8 mouse cellular contexts compared by ENCODE assay signal in the genomic region with DNA sequence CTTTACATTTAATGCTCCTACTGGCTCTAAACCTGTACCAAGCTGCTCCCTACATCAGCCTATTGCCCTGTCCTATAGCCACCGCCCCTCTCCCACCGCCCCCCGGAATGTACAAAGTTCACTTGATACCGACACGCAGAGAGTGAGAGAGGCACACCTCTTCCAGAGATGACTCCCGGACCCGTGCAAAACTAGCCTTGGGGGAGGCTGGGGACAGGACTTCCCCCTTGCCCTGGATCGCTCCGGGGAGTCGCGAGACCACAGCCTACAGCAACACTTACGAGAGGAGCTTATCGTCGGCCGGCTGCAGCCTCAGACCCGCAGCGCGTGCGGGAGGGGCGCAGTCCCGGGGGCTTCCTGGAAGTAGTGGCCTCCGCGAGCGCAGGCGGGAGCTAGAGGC. TPM values are rescaled to one million over a fixed set of nuclear protein-coding genes. Genes with fewer than 3 reads are reported as not detected.
A peak's percentile ranks its signal among the peaks of the same experiment; 100 is the strongest.
DNase-seq lines count a peak whose midpoint lies in the region; ATAC-seq and TF ChIP-seq lines count a peak whose summit lies in the region.

No protein-coding gene starts in this region.

- H3K36me3 ChIP-seq in kidney, adult 2 months (ENCODE audit: control insufficient read depth, insufficient read depth, low read length) = no peaks in the 10 kb centered on the region
- peaks cover 4% of the 10 kb centered on the region for H3K36me3 ChIP-seq in heart, embryonic 15.5 days
- peaks cover 10% of the 10 kb centered on the region for H3K36me3 ChIP-seq in liver, embryonic 13.5 days

- WGBS in kidney, adult 2 months = under 1% methylated on average over 25 of the region's 25 CpGs
- under 1% methylated on average over 25 of the region's 25 CpGs for WGBS in heart, embryonic 15.5 days
- WGBS in liver, embryonic 13.5 days (ENCODE audit: insufficient replicate concordance) = under 1% methylated on average over 25 of the region's 25 CpGs

- H3K27me3 ChIP-seq in kidney, adult 2 months (replicated peaks; ENCODE audit: control insufficient read depth, insufficient read depth, low read length) = no peaks in the 10 kb centered on the region
- no peaks in the 10 kb centered on the region for H3K27me3 ChIP-seq in Patski
- H3K27me3 ChIP-seq in heart, embryonic 15.5 days = no peaks in the 10 kb centered on the region
- no peaks in the 10 kb centered on the region; the same call in 1 of the 2 replicates for H3K27me3 ChIP-seq in liver, embryonic 13.5 days

- no peaks in the 10 kb centered on the region for H3K9me3 ChIP-seq in heart, embryonic 15.5 days (replicated peaks)
- H3K9me3 ChIP-seq in liver, embryonic 13.5 days (replicated peaks) = no peaks in the 10 kb centered on the region

- POLR2A ChIA-PET in Patski (lab: Charles Lee) = interaction anchor here (1.0 to 1.4 kb wide), 3 partner anchors 8 to 128 kb away, joined by 3 to 4 read pairs (median 3); no protein-coding TSS in a partner anchor

- in situ Hi-C loops in Patski (cut with MboI; ENCODE audit: low pct_unique_long_range_greater_than_20kb) = no loop called here

- H3K4me2 ChIP-seq in heart, embryonic 15.5 days = peak overlapping the region; percentile 91
- H3K4me2 ChIP-seq in liver, embryonic 13.5 days = peak overlapping the region; percentile 95

- no peak for DNase-seq in kidney, adult 2 months
- no peak for DNase-seq in kidney, adult 11 months
- DNase-seq in Patski (ENCODE audit: low read depth, low spot score) = no peak
- no peak for DNase-seq in liver, embryonic 13.5 days
- peak; percentile 65 for DNase-seq in testis, postnatal 10 days (ENCODE audit: low spot score)
- no peak for DNase-seq in B cell, adult 2 months
- no peak for DNase-seq in T-cell, adult 2 months (ENCODE audit: low spot score)

- no peak for TF ChIP-seq POLR2A in kidney, adult 2 months (IDR thresholded peaks at IDR 0.05; ENCODE audit: low read depth, low read length)

- H3K4me1 ChIP-seq in kidney, adult 2 months (ENCODE audit: control insufficient read depth, insufficient read depth, low read length) = peaks cover 16% of the 10 kb centered on the region
- H3K4me1 ChIP-seq in heart, embryonic 15.5 days (replicated peaks) = peaks cover 40% of the 10 kb centered on the region
- H3K4me1 ChIP-seq in liver, embryonic 13.5 days (replicated peaks) = peaks cover 62% of the 10 kb centered on the region

- CTCF ChIA-PET in Patski (lab: Charles Lee) = interaction anchor here (1.0 to 1.6 kb wide), 4 partner anchors 47 to 161 kb away, joined by 3 to 6 read pairs (median 3); no protein-coding TSS in a partner anchor

- peak overlapping the region; percentile 43; the same call in 1 of the 2 replicates for H3K27ac ChIP-seq in kidney, adult 2 months (ENCODE audit: insufficient read depth, low read depth, low read length)
- H3K27ac ChIP-seq in heart, embryonic 15.5 days = peak overlapping the region; percentile 81
- H3K27ac ChIP-seq in liver, embryonic 13.5 days = peak overlapping the region; percentile 88

- TF ChIP-seq CTCF in kidney, adult 2 months (conservative IDR thresholded peaks at IDR 0.05; ENCODE audit: insufficient read depth, insufficient read length, low read depth, low read length) = no peak
- TF ChIP-seq CTCF in Patski (IDR thresholded peaks at IDR 0.05) = no peak

- peak; percentile 6 for ATAC-seq in Patski
- ATAC-seq in heart, embryonic 15.5 days (replicated peaks; ENCODE audit: insufficient number of reproducible peaks, insufficient read depth, low FRiP score, low read depth) = no peak
- ATAC-seq in liver, embryonic 13.5 days (ENCODE audit: low read depth) = no peak; the same call in none of the 2 replicates

- H3K9ac ChIP-seq in heart, embryonic 15.5 days = peak overlapping the region; percentile 68
- peak overlapping the region; percentile 78 for H3K9ac ChIP-seq in liver, embryonic 13.5 days

- H3K4me3 ChIP-seq in kidney, adult 2 months (ENCODE audit: insufficient read depth, low read depth, low read length) = peak overlapping the region; percentile 95
- peak overlapping the region; percentile 68 for H3K4me3 ChIP-seq in heart, embryonic 15.5 days
- H3K4me3 ChIP-seq in liver, embryonic 13.5 days (replicated peaks) = peak overlapping the region; percentile 74

RNA-seq across cellular contexts. Expression of gene Iqce, which starts 0.5 kb away (rescaled TPM):
- polyA plus RNA-seq in kidney, adult 2 months (2012; rRNA removed) = 23.1 and 27.2 TPM in 2 replicates
- polyA plus RNA-seq in Patski (2021) = 52.6 TPM
- polyA plus RNA-seq in heart, embryonic 15.5 days (2015; fragmentation: Nextera tagmentation; extraction: Ambion mirVana) = 8.2 and 10.0 TPM in 2 replicates
- polyA plus RNA-seq in liver, embryonic 13.5 days (2015; fragmentation: Nextera tagmentation; extraction: Ambion mirVana) = 4.3 and 5.6 TPM in 2 replicates

RNA-seq across cellular contexts. Expression of gene Brat1, which starts 3.1 kb away (rescaled TPM):
- polyA plus RNA-seq in kidney, adult 2 months (2012; rRNA removed) = 16.3 and 20.4 TPM in 2 replicates
- polyA plus RNA-seq in Patski (2021) = 22.7 TPM
- polyA plus RNA-seq in heart, embryonic 15.5 days (2015; fragmentation: Nextera tagmentation; extraction: Ambion mirVana) = 12.2 and 16.9 TPM in 2 replicates
- polyA plus RNA-seq in liver, embryonic 13.5 days (2015; fragmentation: Nextera tagmentation; extraction: Ambion mirVana) = 8.0 and 8.2 TPM in 2 replicates

RNA-seq across cellular contexts. Expression of gene Amz1, which starts 22.3 kb away (rescaled TPM):
- polyA plus RNA-seq in kidney, adult 2 months (2012; rRNA removed) = 3.9 and 4.5 TPM in 2 replicates
- 0.76 TPM for polyA plus RNA-seq in Patski (2021)
- 0.72 and 1.0 TPM in 2 replicates for polyA plus RNA-seq in heart, embryonic 15.5 days (2015; fragmentation: Nextera tagmentation; extraction: Ambion mirVana)
- 0.82 and 0.97 TPM in 2 replicates for polyA plus RNA-seq in liver, embryonic 13.5 days (2015; fragmentation: Nextera tagmentation; extraction: Ambion mirVana)

RNA-seq across cellular contexts. Expression of gene Ttyh3, which starts 52.8 kb away (rescaled TPM):
- 33.5 and 35.6 TPM in 2 replicates for polyA plus RNA-seq in kidney, adult 2 months (2012; rRNA removed)
- polyA plus RNA-seq in Patski (2021) = 95.0 TPM
- 20.3 and 28.9 TPM in 2 replicates for polyA plus RNA-seq in heart, embryonic 15.5 days (2015; fragmentation: Nextera tagmentation; extraction: Ambion mirVana)
- polyA plus RNA-seq in liver, embryonic 13.5 days (2015; fragmentation: Nextera tagmentation; extraction: Ambion mirVana) = 4.8 and 4.9 TPM in 2 replicates
